Mouse (Mus musculus) lung, adult 2 months (tissue): ENCODE measurements around the gene Nxf1. TPM values are rescaled to one million over a fixed set of nuclear protein-coding genes. Genes with fewer than 3 reads are reported as not detected.
A peak's percentile ranks its signal among the peaks of the same experiment; 100 is the strongest.

Source experiments
- DNase-seq: peaks from one replicate; pipeline ENCODE4 v3.0.0; 2022
- H3K4me1 ChIP-seq: fragments of 200-500 bp; 2 replicates; pipeline ENCODE4 v1.6.1; 2011; ENCODE audit warnings: low read length; ENCODE audit not compliant: control insufficient read depth, insufficient read depth
- H3K4me3 ChIP-seq: fragments of 200-500 bp; replicated peaks from 2 replicates; pipeline ENCODE3; 2011; ENCODE audit warnings: low read depth, mild to moderate bottlenecking, control low read depth, low read length; ENCODE audit errors: extremely low read depth
- CTCF ChIP-seq: fragments of 200-500 bp; IDR thresholded peaks from 2 replicates; pipeline ENCODE4 v1.5.1; 2011; ENCODE audit warnings: mild to moderate bottlenecking, low read length, control low read depth; ENCODE audit not compliant: insufficient read depth
- POLR2A ChIP-seq: fragments of 200-500 bp; IDR thresholded peaks from 2 replicates; pipeline ENCODE4 v1.6.1; 2011; ENCODE audit warnings: low read depth, mild to moderate bottlenecking, control low read depth, low read length, borderline replicate concordance; ENCODE audit errors: extremely low read depth
- WGBS: fragments of 180-500 bp; shearing (Covaris S2); methylation state at CpG from one replicate; pipeline ENCODE4 v1.1.7; 2018; 5-methylcytosine and 5-hydroxymethylcytosine counted together
- polyA plus RNA-seq: library from polyadenylated mRNA; depleted of rRNA; stranded (reverse); fragments of >200 nt; gene quantifications from 2 replicates; pipeline ENCODE4 v1.2.3, GENCODE M21; 2012; rRNA removed

The Nxf1 gene
- polyA plus RNA-seq, 1 experiment: 85.3 TPM

DNA sequence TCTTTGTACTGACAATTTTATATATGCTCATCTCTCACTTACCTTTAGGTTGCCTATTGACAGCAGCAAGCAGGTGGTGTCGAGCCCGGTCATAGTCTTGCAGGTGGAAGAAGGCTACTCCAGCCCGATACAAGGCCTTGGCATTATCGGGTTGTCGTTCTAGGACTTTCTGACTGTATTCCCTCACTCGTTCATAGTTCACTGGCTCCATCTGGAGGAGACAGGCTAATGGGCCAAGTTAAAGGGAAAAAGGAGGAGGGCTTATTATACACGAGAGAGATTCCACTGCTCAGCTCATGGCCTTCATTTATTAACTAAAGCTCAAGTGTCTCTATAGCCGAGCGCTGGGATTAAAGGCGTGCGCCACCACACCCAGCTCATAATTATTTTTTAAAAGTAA lies 58.9 kb downstream of the Nxf1 start:
- 69% methylated on average over 11 of the region's 11 CpGs for WGBS
- Histone ChIP-seq H3K4me1 (peaks cover 4% of the 10 kb centered on the region), H3K4me3 (no peak overlapping the region)
- TF ChIP-seq POLR2A (no peak), CTCF (no peak)
- DNase-seq: no peak

DNA sequence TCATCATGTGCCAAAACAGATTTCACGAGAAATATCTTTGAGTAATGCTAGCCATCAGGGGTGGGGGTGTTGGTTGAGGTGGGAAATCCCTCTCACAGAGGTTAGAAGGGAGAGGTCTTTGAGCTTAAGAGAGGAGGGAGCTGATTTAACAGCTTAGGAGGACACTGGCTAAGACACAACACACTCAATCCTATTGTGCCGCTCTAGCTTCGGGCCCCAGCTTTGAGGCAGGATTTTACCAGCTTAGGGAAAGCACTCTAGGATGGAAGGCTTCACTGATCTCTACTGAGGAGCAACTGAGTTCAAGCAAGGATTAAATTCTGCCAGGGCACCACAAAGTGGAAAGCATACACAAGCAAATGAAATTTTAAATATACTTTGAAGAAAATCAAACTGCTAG lies 60.1 kb downstream of the Nxf1 start:
- 62% methylated on average over 3 of the region's 3 CpGs for WGBS
- no peak for DNase-seq
- no peak overlapping the region for H3K4me3 ChIP-seq
- peaks cover 6% of the 10 kb centered on the region for H3K4me1 ChIP-seq
- no peak for TF ChIP-seq CTCF
- no peak for TF ChIP-seq POLR2A

DNA sequence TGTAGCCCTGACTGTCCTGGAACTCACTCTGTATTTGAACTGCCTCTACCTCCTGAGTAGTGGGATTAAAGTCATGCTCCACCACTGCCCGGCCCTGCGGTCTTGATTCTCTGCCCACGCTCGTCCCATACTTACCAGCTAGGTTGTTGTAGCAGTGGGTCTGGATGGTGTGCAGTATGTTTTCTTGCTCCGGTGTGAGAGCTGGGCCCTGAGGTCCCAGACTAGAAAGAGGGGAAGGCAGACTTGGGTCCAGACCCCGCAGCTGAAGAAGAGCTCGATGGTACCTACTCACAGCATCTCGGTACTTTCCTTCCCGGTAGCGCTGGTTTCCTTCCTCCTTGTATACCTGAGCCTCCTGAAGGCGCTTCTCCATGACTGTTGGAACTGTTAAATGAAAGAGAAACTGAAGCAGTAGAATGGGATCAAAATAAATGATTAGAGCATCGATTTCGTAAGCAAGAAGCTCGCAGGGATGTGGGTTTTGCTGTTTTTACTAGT lies 61.5 kb downstream of the Nxf1 start:
- no peak for DNase-seq
- peaks cover 9% of the 10 kb centered on the region for H3K4me1 ChIP-seq
- peak overlapping the region; percentile 80 for H3K4me3 ChIP-seq
- 8% methylated on average over 14 of the region's 14 CpGs for WGBS
- TF ChIP-seq POLR2A (no peak), CTCF (no peak)

DNA sequence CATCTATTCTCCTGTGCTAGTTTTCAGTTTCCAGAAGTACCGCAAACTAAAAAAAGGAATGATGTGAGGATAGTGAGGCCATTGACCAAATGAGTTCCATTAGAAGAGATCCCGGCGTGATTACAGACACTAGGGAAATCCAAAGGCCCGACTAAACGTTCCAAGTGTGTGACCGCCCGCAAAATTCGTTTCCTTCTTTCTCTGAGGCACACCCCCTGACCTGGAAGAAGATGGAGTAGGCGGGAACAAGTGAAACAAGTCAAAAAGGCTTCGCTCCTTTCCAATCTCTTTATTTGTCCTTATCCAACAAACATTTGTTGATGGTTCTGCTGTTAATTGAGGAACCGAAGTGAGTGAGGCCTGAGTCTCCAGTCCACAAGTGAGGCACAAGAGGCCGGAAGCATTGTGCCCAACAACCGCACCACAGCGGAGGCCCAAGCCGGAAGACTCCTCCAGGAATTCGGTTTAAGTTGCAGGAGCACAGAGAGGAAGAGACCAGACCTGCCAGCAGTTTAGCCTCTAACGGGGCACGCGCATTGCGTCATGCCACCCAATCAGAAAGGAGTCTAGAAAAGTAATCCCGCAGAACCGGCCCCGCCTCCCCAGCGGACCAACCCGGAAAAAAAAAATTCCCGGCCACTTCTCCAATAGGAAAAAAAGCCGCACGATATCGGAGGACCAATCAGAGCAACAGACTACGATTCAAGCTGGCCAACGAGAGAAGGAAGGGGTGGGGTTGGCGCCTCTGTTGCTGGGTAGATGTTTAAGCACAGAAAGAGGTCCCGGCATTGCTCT lies 62.1 kb downstream of the Nxf1 start, which contains the start of gene Ttc9c:
Ttc9c (minus strand) TSS at position 533 of the 795 bp plus-strand sequence.
- TF ChIP-seq POLR2A: peak; percentile 89; the same call in 1 of the 2 replicates
- no peak for TF ChIP-seq CTCF
- under 1% methylated on average over 33 of the region's 33 CpGs for WGBS
- peak; percentile 92 for DNase-seq
- Histone ChIP-seq H3K4me1 (peaks cover 9% of the 10 kb centered on the region), H3K4me3 (peak within 1 kb of the TSS; percentile 97)

DNA sequence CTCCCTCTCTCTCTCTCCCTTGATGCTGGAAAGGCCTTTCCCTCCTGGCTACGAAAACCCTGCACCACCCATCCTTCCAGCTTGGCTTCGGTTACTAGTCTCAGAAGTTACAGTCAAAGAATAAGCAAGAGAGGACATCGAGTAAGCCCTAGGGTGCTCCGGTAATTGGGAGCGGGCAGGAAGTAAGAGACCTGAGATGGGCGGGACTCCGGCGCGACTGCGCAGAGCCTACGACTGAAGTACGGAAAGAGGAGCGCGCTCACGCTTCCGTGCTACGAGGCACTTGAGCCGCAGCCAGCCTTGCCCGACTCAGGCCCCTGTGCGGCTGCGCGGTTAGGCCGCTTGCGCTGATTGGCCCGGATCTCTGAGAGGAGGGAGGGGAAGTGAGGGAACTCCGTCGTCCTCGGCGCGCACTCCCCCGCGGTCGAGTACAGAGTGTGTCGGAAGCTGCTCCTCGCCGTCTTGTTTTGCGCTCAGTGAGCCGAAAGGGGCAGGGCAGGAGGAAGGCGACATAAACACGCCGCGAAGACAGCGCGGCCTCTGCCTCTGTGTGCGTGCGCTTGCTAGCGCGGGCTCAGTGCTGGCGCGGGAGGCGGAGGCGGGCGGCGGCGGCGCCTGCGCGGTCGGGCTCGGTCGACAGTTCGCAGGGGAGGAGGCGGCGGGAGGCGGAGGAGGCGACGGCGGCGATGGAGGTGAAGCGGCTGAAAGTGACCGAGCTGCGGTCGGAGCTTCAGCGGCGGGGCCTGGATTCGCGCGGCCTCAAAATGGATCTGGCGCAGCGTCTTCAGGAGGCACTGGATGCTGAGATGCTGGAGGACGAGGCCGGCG lies 62.9 kb downstream of the Nxf1 start, which contains the start of gene Hnrnpul2:
Hnrnpul2 (plus strand) TSS at position 415 of the 828 bp plus-strand sequence.
- peak; percentile 97 for DNase-seq
- TF ChIP-seq CTCF (no peak), POLR2A (peak; percentile 95; the same call in 1 of the 2 replicates)
- peak within 1 kb of the TSS; percentile 97 for H3K4me3 ChIP-seq
- WGBS: under 1% methylated on average over 82 of the region's 83 CpGs
- peaks cover 9% of the 10 kb centered on the region for H3K4me1 ChIP-seq

Other genes starting within 250 kb of the Nxf1 start
- 0.07 TPM in 1 of 2 replicates, not detected in the other for gene Slc22a8, start 165.8 kb upstream of the Nxf1 start, polyA plus RNA-seq
- gene Slc22a6, start 139.0 kb upstream of the Nxf1 start, polyA plus RNA-seq: not detected in 2 replicates
- gene Chrm1, start 93.3 kb upstream of the Nxf1 start, polyA plus RNA-seq: 0.89 and 1.7 TPM in 2 replicates
- 263 and 265 TPM in 2 replicates for gene Slc3a2, start 33.7 kb upstream of the Nxf1 start, polyA plus RNA-seq
- gene Wdr74, start 21.2 kb upstream of the Nxf1 start, polyA plus RNA-seq: 19.5 and 21.3 TPM in 2 replicates
- gene 1700092M07Rik, start 16.4 kb upstream of the Nxf1 start, polyA plus RNA-seq: not detected in 2 replicates
- gene Stx5a, start 15.7 kb upstream of the Nxf1 start, polyA plus RNA-seq: 79.0 and 88.0 TPM in 2 replicates
- gene Tmem223, start 13.9 kb downstream of the Nxf1 start, polyA plus RNA-seq: 188 and 217 TPM in 2 replicates
- gene Tmem179b, start 17.4 kb downstream of the Nxf1 start, polyA plus RNA-seq: 88.7 and 103 TPM in 2 replicates
- gene Taf6l, start 29.3 kb downstream of the Nxf1 start, polyA plus RNA-seq: 8.6 and 9.0 TPM in 2 replicates
- gene Polr2g, start 41.5 kb downstream of the Nxf1 start, polyA plus RNA-seq: 26.2 and 42.5 TPM in 2 replicates
- 1.9 and 2.3 TPM in 2 replicates for gene Zbtb3, start 45.5 kb downstream of the Nxf1 start, polyA plus RNA-seq
- gene Ttc9c, start 62.3 kb downstream of the Nxf1 start, polyA plus RNA-seq: 8.5 and 12.8 TPM in 2 replicates
- gene Hnrnpul2, start 62.9 kb downstream of the Nxf1 start, polyA plus RNA-seq: 25.4 and 28.0 TPM in 2 replicates
- not detected in 2 replicates for gene AC129217.1, start 72.7 kb downstream of the Nxf1 start, polyA plus RNA-seq
- 140 and 164 TPM in 2 replicates for gene Bscl2, start 80.4 kb downstream of the Nxf1 start, polyA plus RNA-seq
- gene Gng3, start 82.1 kb downstream of the Nxf1 start, polyA plus RNA-seq: 0.11 and 0.19 TPM in 2 replicates
- gene Lrrn4cl, start 93.7 kb downstream of the Nxf1 start, polyA plus RNA-seq: 2.1 and 3.4 TPM in 2 replicates
- 84.2 and 101 TPM in 2 replicates for gene Ubxn1, start 114.4 kb downstream of the Nxf1 start, polyA plus RNA-seq
- gene Uqcc3, start 123.8 kb downstream of the Nxf1 start, polyA plus RNA-seq: 26.2 and 37.6 TPM in 2 replicates
- 0.58 and 1.7 TPM in 2 replicates for gene Lbhd1, start 126.7 kb downstream of the Nxf1 start, polyA plus RNA-seq
- not detected in 2 replicates for gene Gm49403, start 126.9 kb downstream of the Nxf1 start, polyA plus RNA-seq
- 11.8 and 15.4 TPM in 2 replicates for gene 1810009A15Rik, start 131.8 kb downstream of the Nxf1 start, polyA plus RNA-seq
- gene Gm49416, start 131.9 kb downstream of the Nxf1 start, polyA plus RNA-seq: not detected in 2 replicates
- gene Ints5, start 135.9 kb downstream of the Nxf1 start, polyA plus RNA-seq: 18.5 and 22.2 TPM in 2 replicates
- 83.8 and 124 TPM in 2 replicates for gene Ganab, start 141.0 kb downstream of the Nxf1 start, polyA plus RNA-seq
- gene B3gat3, start 163.3 kb downstream of the Nxf1 start, polyA plus RNA-seq: 92.3 and 107 TPM in 2 replicates
- 11.3 and 14.1 TPM in 2 replicates for gene Rom1, start 172.3 kb downstream of the Nxf1 start, polyA plus RNA-seq
- gene Eml3, start 172.5 kb downstream of the Nxf1 start, polyA plus RNA-seq: 50.5 and 65.5 TPM in 2 replicates
- gene Mta2, start 184.8 kb downstream of the Nxf1 start, polyA plus RNA-seq: 20.0 and 26.9 TPM in 2 replicates
- gene Tut1, start 196.8 kb downstream of the Nxf1 start, polyA plus RNA-seq: 14.9 and 17.9 TPM in 2 replicates
- gene Eef1g, start 210.0 kb downstream of the Nxf1 start, polyA plus RNA-seq: 121 and 206 TPM in 2 replicates
- 56.3 and 84.7 TPM in 2 replicates for gene Ahnak, start 232.2 kb downstream of the Nxf1 start, polyA plus RNA-seq